Mouse (Mus musculus): Measurements from ENCODE around the gene Apbb1ip. TPM values are rescaled to one million over a fixed set of nuclear protein-coding genes. Genes with fewer than 3 reads are reported as not detected.

Gene Apbb1ip
- polyA plus RNA-seq, 1 experiment from 2014 or later, result 0.53 TPM

DNA sequence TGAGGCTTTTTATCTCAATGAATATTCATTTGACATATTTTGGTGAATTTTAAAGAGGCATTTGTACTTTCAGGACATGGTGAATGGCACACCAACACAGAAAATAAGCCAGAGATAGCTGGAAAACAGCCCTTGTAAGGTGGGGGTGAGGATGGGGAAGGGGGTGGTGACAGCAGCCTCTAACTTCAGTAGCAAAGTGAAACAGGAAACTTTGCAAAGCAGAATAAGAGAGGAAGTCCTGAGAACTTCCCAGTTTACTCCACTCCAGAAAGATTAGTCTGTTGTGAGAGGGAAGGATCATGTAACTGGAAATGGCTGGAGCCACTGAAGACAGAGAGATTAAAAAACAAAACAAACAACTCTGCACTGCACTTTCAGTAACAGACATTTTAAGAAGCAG, 26.0 kb upstream of the Apbb1ip start:
- Histone ChIP-seq H3K27ac (ENCODE audit: low read depth, low read length) (no peak overlapping the region), H3K4me3 (ENCODE audit: low read depth, low read length) (no peak overlapping the region), H3K9me3 (ENCODE audit: control insufficient read depth, low read length) (no peaks in the 10 kb centered on the region), H3K4me2 (ENCODE audit: low read depth, low read length, severe bottlenecking) (no peak overlapping the region), H3K27me3 (ENCODE audit: control insufficient read depth, insufficient read depth, low read length) (no peaks in the 10 kb centered on the region), H3K9ac (ENCODE audit: low read length) (no peak overlapping the region), H3K4me1 (replicated peaks; ENCODE audit: control insufficient read depth, insufficient read depth, low read length) (no peaks in the 10 kb centered on the region), H3K36me3 (ENCODE audit: control insufficient read depth, insufficient read depth, low read length) (no peaks in the 10 kb centered on the region)
- ATAC-seq (replicated peaks; ENCODE audit: low FRiP score) (no peak), DNase-seq (ENCODE audit: low spot score) (no peak)

GRCm38 (mm10) chr2:22749761-22750160, 24.1 kb upstream of the Apbb1ip start:
- DNase-seq (ENCODE audit: low spot score) (no peak), ATAC-seq (replicated peaks; ENCODE audit: low FRiP score) (no peak)
- Histone ChIP-seq H3K9ac (ENCODE audit: low read length) (no peak overlapping the region), H3K27me3 (ENCODE audit: control insufficient read depth, insufficient read depth, low read length) (no peaks in the 10 kb centered on the region), H3K4me3 (ENCODE audit: low read depth, low read length) (no peak overlapping the region), H3K4me1 (replicated peaks; ENCODE audit: control insufficient read depth, insufficient read depth, low read length) (no peaks in the 10 kb centered on the region), H3K9me3 (ENCODE audit: control insufficient read depth, low read length) (no peaks in the 10 kb centered on the region), H3K36me3 (ENCODE audit: control insufficient read depth, insufficient read depth, low read length) (no peaks in the 10 kb centered on the region), H3K4me2 (ENCODE audit: low read depth, low read length, severe bottlenecking) (no peak overlapping the region), H3K27ac (ENCODE audit: low read depth, low read length) (no peak overlapping the region)
- 87% methylated on average over 3 of the region's 3 CpGs for WGBS

DNA sequence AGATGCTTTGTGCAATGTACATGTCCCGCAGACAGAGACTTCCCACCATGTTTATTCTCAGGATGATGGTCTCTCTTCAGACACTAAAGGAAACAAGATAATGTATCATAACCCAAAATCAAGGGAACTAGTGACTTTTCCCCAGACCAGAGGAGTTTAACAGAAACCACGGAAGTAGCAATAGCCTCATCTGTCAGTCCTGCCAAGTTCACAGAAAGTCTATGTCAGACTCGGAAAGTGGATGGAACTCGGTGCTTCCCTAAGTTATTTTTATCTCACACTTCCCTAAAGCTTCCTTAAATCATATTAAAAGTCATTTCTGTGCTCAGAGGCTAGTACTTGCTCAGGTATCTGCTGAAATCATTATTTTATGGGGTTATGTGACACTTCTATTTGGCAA, 21.4 kb upstream of the Apbb1ip start:
- Histone ChIP-seq H3K4me3 (ENCODE audit: low read depth, low read length) (no peak overlapping the region), H3K36me3 (ENCODE audit: control insufficient read depth, insufficient read depth, low read length) (no peaks in the 10 kb centered on the region), H3K4me2 (ENCODE audit: low read depth, low read length, severe bottlenecking) (no peak overlapping the region), H3K27me3 (ENCODE audit: control insufficient read depth, insufficient read depth, low read length) (no peaks in the 10 kb centered on the region), H3K4me1 (replicated peaks; ENCODE audit: control insufficient read depth, insufficient read depth, low read length) (no peaks in the 10 kb centered on the region), H3K9ac (ENCODE audit: low read length) (no peak overlapping the region), H3K27ac (ENCODE audit: low read depth, low read length) (no peak overlapping the region), H3K9me3 (ENCODE audit: control insufficient read depth, low read length) (no peaks in the 10 kb centered on the region)
- DNase-seq (ENCODE audit: low spot score) (no peak), ATAC-seq (replicated peaks; ENCODE audit: low FRiP score) (no peak)
- WGBS, result 93% methylated on average over 4 of the region's 4 CpGs

GRCm38 (mm10) chr2:22753461-22754075, 20.3 kb upstream of the Apbb1ip start:
- Histone ChIP-seq H3K27me3 (ENCODE audit: control insufficient read depth, insufficient read depth, low read length) (no peaks in the 10 kb centered on the region), H3K4me1 (replicated peaks; ENCODE audit: control insufficient read depth, insufficient read depth, low read length) (no peaks in the 10 kb centered on the region), H3K4me3 (ENCODE audit: low read depth, low read length) (no peak overlapping the region), H3K9ac (ENCODE audit: low read length) (no peak overlapping the region), H3K4me2 (ENCODE audit: low read depth, low read length, severe bottlenecking) (no peak overlapping the region), H3K9me3 (ENCODE audit: control insufficient read depth, low read length) (no peaks in the 10 kb centered on the region), H3K27ac (ENCODE audit: low read depth, low read length) (no peak overlapping the region), H3K36me3 (ENCODE audit: control insufficient read depth, insufficient read depth, low read length) (no peaks in the 10 kb centered on the region)
- DNase-seq (ENCODE audit: low spot score) (no peak), ATAC-seq (replicated peaks; ENCODE audit: low FRiP score) (no peak)
- WGBS, result 76% methylated on average over 2 of the region's 2 CpGs

- H3K9me3 ChIP-seq (ENCODE audit: control insufficient read depth, low read length), result no peaks in the 10 kb centered on the region
- H3K4me2 ChIP-seq (ENCODE audit: low read depth, low read length, severe bottlenecking), result no peak overlapping the region
- H3K36me3 ChIP-seq (ENCODE audit: control insufficient read depth, insufficient read depth, low read length), result no peaks in the 10 kb centered on the region
- H3K4me1 ChIP-seq (replicated peaks; ENCODE audit: control insufficient read depth, insufficient read depth, low read length), result no peaks in the 10 kb centered on the region
- no peaks in the 10 kb centered on the region for H3K27me3 ChIP-seq (ENCODE audit: control insufficient read depth, insufficient read depth, low read length)
- no peak overlapping the region for H3K4me3 ChIP-seq (ENCODE audit: low read depth, low read length)
- ATAC-seq (replicated peaks; ENCODE audit: low FRiP score), result no peak
- DNase-seq (ENCODE audit: low spot score), result no peak
- no peak overlapping the region for H3K9ac ChIP-seq (ENCODE audit: low read length)
- WGBS, result 81% methylated on average over 4 of the region's 4 CpGs
- H3K27ac ChIP-seq (ENCODE audit: low read depth, low read length), result no peak overlapping the region
Measured at GRCm38 (mm10) chr2:22754222-22754824, 19.6 kb upstream of the Apbb1ip start.

GRCm38 (mm10) chr2:22755561-22755960, 18.3 kb upstream of the Apbb1ip start:
- Histone ChIP-seq H3K27ac (ENCODE audit: low read depth, low read length) (no peak overlapping the region), H3K4me2 (ENCODE audit: low read depth, low read length, severe bottlenecking) (no peak overlapping the region), H3K9me3 (ENCODE audit: control insufficient read depth, low read length) (no peaks in the 10 kb centered on the region), H3K27me3 (ENCODE audit: control insufficient read depth, insufficient read depth, low read length) (no peaks in the 10 kb centered on the region), H3K4me1 (replicated peaks; ENCODE audit: control insufficient read depth, insufficient read depth, low read length) (no peaks in the 10 kb centered on the region), H3K9ac (ENCODE audit: low read length) (no peak overlapping the region), H3K4me3 (ENCODE audit: low read depth, low read length) (no peak overlapping the region), H3K36me3 (ENCODE audit: control insufficient read depth, insufficient read depth, low read length) (no peaks in the 10 kb centered on the region)
- ATAC-seq (replicated peaks; ENCODE audit: low FRiP score) (no peak), DNase-seq (ENCODE audit: low spot score) (no peak)
- 87% methylated on average over 6 of the region's 6 CpGs for WGBS

GRCm38 (mm10) chr2:22758310-22758972, 15.5 kb upstream of the Apbb1ip start:
- H3K9me3 ChIP-seq (ENCODE audit: control insufficient read depth, low read length), result no peaks in the 10 kb centered on the region
- no peak overlapping the region for H3K4me2 ChIP-seq (ENCODE audit: low read depth, low read length, severe bottlenecking)
- no peaks in the 10 kb centered on the region for H3K27me3 ChIP-seq (ENCODE audit: control insufficient read depth, insufficient read depth, low read length)
- peak; percentile 61 for DNase-seq (ENCODE audit: low spot score)
- no peak overlapping the region for H3K27ac ChIP-seq (ENCODE audit: low read depth, low read length)
- H3K36me3 ChIP-seq (ENCODE audit: control insufficient read depth, insufficient read depth, low read length), result no peaks in the 10 kb centered on the region
- WGBS, result 43% methylated on average over 6 of the region's 6 CpGs
- H3K9ac ChIP-seq (ENCODE audit: low read length), result no peak overlapping the region
- no peaks in the 10 kb centered on the region for H3K4me1 ChIP-seq (replicated peaks; ENCODE audit: control insufficient read depth, insufficient read depth, low read length)
- ATAC-seq (replicated peaks; ENCODE audit: low FRiP score), result peak; percentile 71; the same call in 1 of the 2 replicates
- H3K4me3 ChIP-seq (ENCODE audit: low read depth, low read length), result no peak overlapping the region

DNA sequence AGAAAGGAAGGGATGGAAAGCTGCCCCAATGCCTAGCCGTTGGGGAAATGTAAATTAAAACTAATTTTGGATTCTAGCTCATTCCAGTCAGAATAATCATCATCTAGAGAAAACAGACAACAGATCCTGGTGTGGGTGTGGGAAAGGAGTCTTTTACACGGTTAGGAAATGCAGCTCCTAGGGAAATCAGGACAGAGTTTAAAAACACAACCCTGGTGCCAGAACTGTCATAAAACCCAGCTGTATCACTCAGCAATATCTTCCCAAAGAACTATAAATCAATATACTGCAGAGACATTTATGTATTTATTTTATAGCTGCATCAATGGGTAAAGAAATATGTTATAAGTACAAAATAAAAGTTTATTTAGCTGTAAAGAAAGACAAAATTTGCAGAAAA, 13.4 kb upstream of the Apbb1ip start:
- Histone ChIP-seq H3K9ac (ENCODE audit: low read length) (no peak overlapping the region), H3K4me1 (replicated peaks; ENCODE audit: control insufficient read depth, insufficient read depth, low read length) (no peaks in the 10 kb centered on the region), H3K27me3 (ENCODE audit: control insufficient read depth, insufficient read depth, low read length) (no peaks in the 10 kb centered on the region), H3K4me3 (ENCODE audit: low read depth, low read length) (no peak overlapping the region), H3K36me3 (ENCODE audit: control insufficient read depth, insufficient read depth, low read length) (no peaks in the 10 kb centered on the region), H3K4me2 (ENCODE audit: low read depth, low read length, severe bottlenecking) (no peak overlapping the region), H3K9me3 (ENCODE audit: control insufficient read depth, low read length) (no peaks in the 10 kb centered on the region), H3K27ac (ENCODE audit: low read depth, low read length) (no peak overlapping the region)
- no peak for DNase-seq (ENCODE audit: low spot score)
- no peak for ATAC-seq (replicated peaks; ENCODE audit: low FRiP score)
- 73% methylated on average over 2 of the region's 2 CpGs for WGBS

GRCm38 (mm10) chr2:22761103-22761521, 12.8 kb upstream of the Apbb1ip start:
- Histone ChIP-seq H3K9ac (ENCODE audit: low read length) (no peak overlapping the region), H3K27ac (ENCODE audit: low read depth, low read length) (no peak overlapping the region), H3K4me1 (replicated peaks; ENCODE audit: control insufficient read depth, insufficient read depth, low read length) (no peaks in the 10 kb centered on the region), H3K9me3 (ENCODE audit: control insufficient read depth, low read length) (no peaks in the 10 kb centered on the region), H3K36me3 (ENCODE audit: control insufficient read depth, insufficient read depth, low read length) (no peaks in the 10 kb centered on the region), H3K4me2 (ENCODE audit: low read depth, low read length, severe bottlenecking) (no peak overlapping the region), H3K4me3 (ENCODE audit: low read depth, low read length) (no peak overlapping the region), H3K27me3 (ENCODE audit: control insufficient read depth, insufficient read depth, low read length) (no peaks in the 10 kb centered on the region)
- 88% methylated on average over 7 of the region's 7 CpGs for WGBS
- DNase-seq (ENCODE audit: low spot score) (no peak), ATAC-seq (replicated peaks; ENCODE audit: low FRiP score) (no peak)

All from forebrain, embryonic 11.5 days (tissue).